Mouse (Mus musculus) brown adipose tissue, adult 24 weeks (tissue): ENCODE results near the gene Zfp943. TPM values are rescaled to one million over a fixed set of nuclear protein-coding genes. Genes with fewer than 3 reads are reported as not detected.
"Not testable (repeated sequence)": the region's sequence is repeated elsewhere in the genome, so short reads cannot be mapped to it uniquely, and the experiment has no call there.

Source experiments
- H3K27ac ChIP-seq: fragments of 200-500 bp; replicated peaks from 2 replicates; pipeline ENCODE4 v1.5.1; 2012; ENCODE audit warnings: low read depth, mild to moderate bottlenecking, low read length
- H3K4me1 ChIP-seq: fragments of 200-500 bp; 2 replicates; pipeline ENCODE4 v1.6.1; 2012; ENCODE audit warnings: low read length, mixed read lengths; ENCODE audit not compliant: control insufficient read depth, insufficient read depth, insufficient read length
- H3K4me3 ChIP-seq: fragments of 200-500 bp; 2 replicates; pipeline ENCODE4 v1.5.1; 2012; ENCODE audit warnings: low read depth, mild to moderate bottlenecking, low read length, moderate library complexity; ENCODE audit not compliant: insufficient read depth
- polyA plus RNA-seq: library from polyadenylated mRNA; stranded (reverse); fragments of >200 nt; gene quantifications from 2 replicates; pipeline ENCODE4 v1.2.4, GENCODE M21; 2012; ENCODE audit not compliant: missing spikeins, insufficient read depth, insufficient read length

The Zfp943 gene
- 15.5 and 19.4 TPM in 2 replicates for polyA plus RNA-seq

DNA sequence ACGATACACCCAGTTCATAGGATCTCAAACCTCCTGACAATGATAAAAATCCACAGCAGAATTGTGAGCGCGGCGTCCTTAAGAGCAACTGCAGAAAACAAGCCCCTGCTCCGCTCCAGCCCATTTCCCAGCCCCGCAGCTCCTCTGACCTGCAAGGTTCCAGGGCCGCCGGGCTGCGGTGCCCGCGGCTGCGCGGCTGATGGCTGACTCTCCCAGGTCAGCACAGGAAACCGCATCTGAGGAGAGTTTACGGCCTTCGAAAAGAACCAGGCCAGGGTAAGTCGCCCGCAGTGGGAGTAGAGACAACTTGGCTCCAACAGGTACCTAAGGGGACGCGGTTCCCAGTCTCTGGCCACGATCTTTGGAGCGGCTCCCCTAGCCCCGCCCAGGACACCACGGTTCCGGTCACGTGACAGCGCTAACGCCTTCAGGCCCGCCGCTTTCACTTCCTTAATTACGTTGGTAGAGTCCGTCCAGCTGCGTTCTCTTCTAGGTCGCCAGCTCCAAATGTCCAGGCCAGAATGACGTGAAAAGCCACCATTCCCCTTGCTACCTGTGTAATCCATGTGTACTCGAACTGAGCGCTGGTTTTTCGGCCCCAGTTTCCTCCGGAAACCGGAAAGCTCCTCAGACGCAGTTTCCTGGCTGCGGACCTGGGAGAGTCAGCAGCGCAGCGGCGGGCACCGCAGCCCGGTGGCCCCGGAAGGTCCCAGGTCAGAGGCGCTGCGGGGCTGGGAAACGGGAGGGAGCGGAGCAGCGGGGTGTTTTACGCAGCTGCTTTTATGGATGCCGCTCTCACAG, at the start of gene Zfp943, which contains the start of gene Zfp942:
TSS of gene Zfp943 (plus strand) at position 446 of the 801 bp plus-strand sequence.
TSS of gene Zfp942 (minus strand) at position 358 of the 801 bp plus-strand sequence.
- H3K4me3 ChIP-seq, result peak within 1 kb of the TSS; percentile 73
- peak within 1 kb of the TSS; percentile 97 for H3K27ac ChIP-seq
- H3K4me1 ChIP-seq, result not testable (repeated sequence)

DNA sequence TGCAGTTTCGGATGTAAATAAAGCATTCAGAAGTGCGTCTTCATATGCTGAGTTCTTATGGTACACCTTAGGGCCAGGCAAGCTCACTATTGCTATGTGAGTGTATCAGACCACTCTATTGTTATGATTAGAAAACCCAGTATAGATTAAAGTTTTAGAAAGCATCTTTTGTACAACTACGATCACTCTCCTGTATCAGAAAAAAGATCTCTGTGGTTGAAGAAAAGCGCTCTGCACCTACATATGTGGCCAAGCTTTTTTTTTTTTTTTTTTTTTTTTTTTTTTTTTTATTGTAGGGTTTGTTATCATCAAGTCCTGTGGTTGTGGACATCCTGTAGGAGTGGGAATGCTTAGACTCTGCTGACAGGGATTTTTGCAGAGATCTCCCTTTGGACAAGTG, 950 bp downstream of the Zfp943 start:
- H3K4me1 ChIP-seq, result peaks cover 3% of the 10 kb centered on the region; the same call in 1 of the 2 replicates
- no peak overlapping the region for H3K27ac ChIP-seq
- H3K4me3 ChIP-seq, result no peak overlapping the region

- H3K27ac ChIP-seq, H3K4me1 ChIP-seq, H3K4me3 ChIP-seq: not testable (repeated sequence)
These were observed 73.2 kb downstream of the Zfp943 start for GRCm38 (mm10) chr17:22035594-22035993.

- Histone ChIP-seq H3K4me3 (no peak overlapping the region), H3K27ac (no peak overlapping the region), H3K4me1 (no peaks in the 10 kb centered on the region)
These were observed 87.1 kb downstream of the Zfp943 start for GRCm38 (mm10) chr17:22049403-22049802.

DNA sequence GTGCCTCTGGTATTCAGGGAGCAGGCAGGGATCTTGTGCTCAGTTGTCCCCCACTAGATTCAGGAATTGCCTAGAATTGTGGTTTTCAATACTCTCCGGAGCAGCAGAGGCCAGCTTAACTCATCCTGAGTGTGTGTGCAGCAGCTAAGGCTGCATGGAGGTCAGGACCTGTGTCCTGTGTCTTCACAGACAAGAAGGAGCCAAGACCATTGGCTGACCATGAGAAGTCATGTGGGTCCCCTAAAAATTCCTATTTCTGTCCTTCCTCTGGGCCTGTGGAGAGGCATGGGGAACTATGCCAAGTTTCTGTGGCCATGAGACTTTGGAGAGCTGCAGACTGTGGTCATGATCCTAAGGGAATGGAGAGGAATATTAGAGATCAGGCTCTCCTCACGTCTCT, 90.9 kb downstream of the Zfp943 start:
- H3K27ac ChIP-seq, result no peak overlapping the region
- H3K4me3 ChIP-seq, result no peak overlapping the region
- H3K4me1 ChIP-seq, result no peaks in the 10 kb centered on the region

- peak overlapping the region; percentile 71 for H3K4me3 ChIP-seq
- no peaks in the 10 kb centered on the region for H3K4me1 ChIP-seq
- H3K27ac ChIP-seq, result no peak overlapping the region
These were observed 118.8 kb downstream of the Zfp943 start for GRCm38 (mm10) chr17:22081031-22081631.

- not testable (repeated sequence) for H3K4me3 ChIP-seq, H3K4me1 ChIP-seq, H3K27ac ChIP-seq
These were observed 120.9 kb downstream of the Zfp943 start for GRCm38 (mm10) chr17:22083224-22083623.

- Histone ChIP-seq H3K4me3 (no peak overlapping the region), H3K27ac (no peak overlapping the region), H3K4me1 (no peaks in the 10 kb centered on the region)
These were observed 156.4 kb downstream of the Zfp943 start for GRCm38 (mm10) chr17:22118770-22119169.

Other genes starting within 250 kb of the Zfp943 start
- gene Zfp229, start 231.8 kb upstream of the Zfp943 start, polyA plus RNA-seq, result 5.0 and 5.9 TPM in 2 replicates
- gene Zfp820, start 116.8 kb upstream of the Zfp943 start, polyA plus RNA-seq, result 1.4 and 1.6 TPM in 2 replicates
- gene Zfp995, start 52.6 kb upstream of the Zfp943 start, polyA plus RNA-seq, result 1.2 and 2.1 TPM in 2 replicates
- 5.2 and 5.5 TPM in 2 replicates for gene Zfp942, start 88 bp upstream of the Zfp943 start, polyA plus RNA-seq
- 1.9 and 2.1 TPM in 2 replicates for gene Zfp947, start 203.6 kb downstream of the Zfp943 start, polyA plus RNA-seq